Mouse (Mus musculus) lung, adult 2 months (tissue): ENCODE measurements around the gene Ppp3ca.

Experiments
- CTCF ChIP-seq: fragments of 200-500 bp; IDR thresholded peaks from 2 replicates; pipeline ENCODE4 v1.5.1; 2011; ENCODE audit warnings: mild to moderate bottlenecking, low read length, control low read depth; ENCODE audit not compliant: insufficient read depth
- POLR2A ChIP-seq: fragments of 200-500 bp; IDR thresholded peaks from 2 replicates; pipeline ENCODE4 v1.6.1; 2011; ENCODE audit warnings: low read depth, mild to moderate bottlenecking, control low read depth, low read length, borderline replicate concordance; ENCODE audit errors: extremely low read depth

DNA sequence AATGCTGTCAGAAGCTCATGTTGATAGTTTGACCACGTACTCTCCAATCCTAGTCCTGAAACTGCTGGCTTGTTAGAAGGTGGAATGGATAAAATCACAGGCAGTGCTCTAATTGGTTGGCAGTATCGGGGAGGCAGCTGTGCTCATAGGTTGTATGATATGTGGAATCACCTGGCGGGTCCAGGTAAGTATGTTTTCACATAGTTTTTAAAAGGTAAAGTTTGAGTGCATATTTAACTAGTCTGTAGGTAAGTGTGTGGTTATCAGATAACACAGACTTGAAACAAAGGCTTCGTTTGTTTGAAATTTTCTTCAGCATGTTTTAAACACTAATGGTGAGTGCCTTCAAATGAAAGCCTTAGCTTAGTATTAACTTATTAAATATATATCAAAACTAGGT lies 136.0 kb downstream of the Ppp3ca start:
- TF ChIP-seq CTCF (no peak), POLR2A (no peak)
